Comparison of ENCODE assay signal across 8 mouse cellular contexts in the genomic region with DNA sequence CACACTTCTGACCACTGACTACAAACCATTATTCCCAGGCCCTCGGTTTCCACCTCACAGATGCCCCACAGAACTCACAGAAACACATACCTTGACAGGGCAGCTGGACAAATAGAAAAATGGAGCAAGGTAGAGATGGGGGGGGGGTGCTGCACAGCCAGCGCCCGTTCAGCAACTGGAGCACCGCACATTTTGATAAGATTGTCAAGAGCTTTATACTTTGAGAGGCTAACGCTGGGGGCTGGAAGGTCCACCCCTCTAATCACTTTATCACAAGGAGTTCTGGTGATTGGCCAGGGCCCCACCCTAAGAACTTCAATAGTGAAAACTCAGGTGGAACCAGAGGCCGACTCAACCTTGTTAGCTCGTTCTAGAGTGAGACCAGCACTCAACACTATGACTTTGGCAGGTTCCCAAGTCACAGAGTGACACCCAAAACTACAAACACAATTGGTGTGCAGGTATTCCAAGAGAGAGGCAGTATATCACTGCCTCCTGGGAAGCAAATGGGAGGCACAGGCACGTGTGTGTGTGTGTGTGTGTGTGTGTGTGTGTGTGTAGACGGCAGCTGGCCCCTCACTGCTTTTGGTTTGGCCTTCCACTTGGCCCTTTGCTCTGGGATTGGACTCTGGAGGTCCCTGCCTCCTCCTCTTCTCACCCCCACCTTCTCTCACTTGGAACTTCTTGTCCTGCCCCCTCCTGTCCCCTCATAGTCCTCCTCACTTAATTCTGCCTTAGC. TPM values are rescaled to one million over a fixed set of nuclear protein-coding genes. Genes with fewer than 3 reads are reported as not detected.
DNase-seq lines count a peak whose midpoint lies in the region; ATAC-seq and TF ChIP-seq lines count a peak whose summit lies in the region.
"Had no signal": no experiment of that assay in that cellular context is flagged by ENCODE, and none has a peak within 500 bp of the region (broad histone marks: within the 10 kb centered on the region; RNA-seq: fewer than 3 reads in every experiment).

No protein-coding gene starts in this region.

- no peaks in the 10 kb centered on the region for H3K36me3 ChIP-seq in heart, embryonic 16.5 days (ENCODE audit: control insufficient read depth, insufficient read depth)
- no peaks in the 10 kb centered on the region for H3K36me3 ChIP-seq in intestine, postnatal 0 days (ENCODE audit: control insufficient read depth, insufficient read depth)
- H3K36me3 ChIP-seq in lung, embryonic 14.5 days (ENCODE audit: insufficient read depth), result no peaks in the 10 kb centered on the region
- H3K36me3 ChIP-seq in midbrain, postnatal 0 days (ENCODE audit: insufficient read depth, low read length), result no peaks in the 10 kb centered on the region

- no peak for TF ChIP-seq CTCF in intestine, postnatal 0 days (IDR thresholded peaks at IDR 0.05; ENCODE audit: low read depth)
- TF ChIP-seq CTCF in lung, embryonic 14.5 days (IDR thresholded peaks at IDR 0.05; ENCODE audit: low read depth), result no peak
- TF ChIP-seq CTCF in midbrain, postnatal 0 days (IDR thresholded peaks at IDR 0.05), result no peak

- no peak for DNase-seq in heart, postnatal 25 days (ENCODE audit: low spot score)
- peak; percentile 68 for DNase-seq in lung, embryonic 14.5 days
- DNase-seq in midbrain, postnatal 0 days (ENCODE audit: low spot score), result no peak
- DNase-seq in testis, postnatal 14 days (ENCODE audit: low spot score), result no peak
- DNase-seq in layer of hippocampus, postnatal 10 days (ENCODE audit: low spot score in 2 of 2), result no peak

- H3K9ac ChIP-seq in heart, embryonic 16.5 days (ENCODE audit: low read length), result no peak overlapping the region
- H3K9ac ChIP-seq in intestine, postnatal 0 days (ENCODE audit: low read depth, low read length), result no peak overlapping the region
- no peak overlapping the region for H3K9ac ChIP-seq in lung, embryonic 14.5 days
- no peak overlapping the region for H3K9ac ChIP-seq in midbrain, postnatal 0 days (replicated peaks; ENCODE audit: low read length, poor library complexity, severe bottlenecking)

- H3K27me3 ChIP-seq in heart, embryonic 16.5 days (ENCODE audit: control insufficient read depth, insufficient read depth, low read length), result no peaks in the 10 kb centered on the region
- H3K27me3 ChIP-seq in intestine, postnatal 0 days (replicated peaks; ENCODE audit: control insufficient read depth, insufficient read depth, low read length), result no peaks in the 10 kb centered on the region
- H3K27me3 ChIP-seq in lung, embryonic 14.5 days (ENCODE audit: insufficient read depth, low read length), result no peaks in the 10 kb centered on the region
- H3K27me3 ChIP-seq in midbrain, postnatal 0 days (ENCODE audit: insufficient read depth, low read length), result no peaks in the 10 kb centered on the region

- H3K4me2 ChIP-seq in heart, embryonic 16.5 days (ENCODE audit: low read depth, low read length), result no peak overlapping the region
- H3K4me2 ChIP-seq in intestine, postnatal 0 days (replicated peaks; ENCODE audit: low read depth), result peak overlapping the region; percentile 30
- no peak overlapping the region for H3K4me2 ChIP-seq in lung, embryonic 14.5 days
- no peak overlapping the region for H3K4me2 ChIP-seq in midbrain, postnatal 0 days (ENCODE audit: low read depth, low read length, poor library complexity, severe bottlenecking)

- WGBS in heart, embryonic 16.5 days, result 39% methylated on average over 9 of the region's 9 CpGs
- 32% methylated on average over 9 of the region's 9 CpGs for WGBS in intestine, postnatal 0 days
- WGBS in lung, embryonic 14.5 days, result 44% methylated on average over 9 of the region's 9 CpGs
- WGBS in midbrain, postnatal 0 days, result 72% methylated on average over 9 of the region's 9 CpGs

- intact Hi-C loops in heart, postnatal 25 days (cut with DNase I), result loop anchor here (2.0 kb wide), 1 partner anchor 21 kb away; no protein-coding TSS in a partner anchor

- H3K4me1 ChIP-seq in heart, embryonic 16.5 days (ENCODE audit: control insufficient read depth, insufficient read depth, low read length), result peaks cover 14% of the 10 kb centered on the region
- H3K4me1 ChIP-seq in intestine, postnatal 0 days (replicated peaks; ENCODE audit: control insufficient read depth, insufficient read depth, low read length), result no peaks in the 10 kb centered on the region; the same call in 1 of the 2 replicates
- H3K4me1 ChIP-seq in lung, embryonic 14.5 days (ENCODE audit: insufficient read depth), result no peaks in the 10 kb centered on the region
- no peaks in the 10 kb centered on the region for H3K4me1 ChIP-seq in midbrain, postnatal 0 days (ENCODE audit: insufficient read depth, low read length)

- H3K4me3 ChIP-seq in heart, embryonic 16.5 days (ENCODE audit: low read length), result no peak overlapping the region
- H3K4me3 ChIP-seq in intestine, postnatal 0 days (ENCODE audit: low read depth, low read length), result no peak overlapping the region
- no peak overlapping the region for H3K4me3 ChIP-seq in lung, embryonic 14.5 days (ENCODE audit: low read depth, low read length)
- H3K4me3 ChIP-seq in midbrain, postnatal 0 days (ENCODE audit: low read depth, low read length), result no peak overlapping the region
- H3K4me3 ChIP-seq: layer of hippocampus, adult 2 months had no signal

- 0 out of 2 replicates have a peak, but pooled peaks have one; percentile 2 for ATAC-seq in heart, embryonic 16.5 days (replicated peaks; ENCODE audit: extremely low read depth, insufficient read depth, low FRiP score)
- no peak for ATAC-seq in intestine, postnatal 0 days
- ATAC-seq in lung, embryonic 14.5 days (ENCODE audit: insufficient read depth), result peak; percentile 67
- ATAC-seq in midbrain, postnatal 0 days (ENCODE audit: low FRiP score), result peak; percentile 38; the same call in 1 of the 2 replicates

- H3K27ac ChIP-seq in heart, embryonic 16.5 days (ENCODE audit: low read length), result no peak overlapping the region
- no peak overlapping the region for H3K27ac ChIP-seq in intestine, postnatal 0 days (ENCODE audit: low read depth, low read length)
- H3K27ac ChIP-seq in lung, embryonic 14.5 days (ENCODE audit: low read depth), result peak overlapping the region; percentile 18; the same call in 1 of the 2 replicates
- H3K27ac ChIP-seq in midbrain, postnatal 0 days (ENCODE audit: low read depth, low read length), result no peak overlapping the region
- H3K27ac ChIP-seq: layer of hippocampus, adult 2 months had no signal

- no peaks in the 10 kb centered on the region for H3K9me3 ChIP-seq in heart, embryonic 16.5 days (replicated peaks; ENCODE audit: control insufficient read depth, low read length)
- no peaks in the 10 kb centered on the region for H3K9me3 ChIP-seq in intestine, postnatal 0 days (ENCODE audit: control insufficient read depth)
- no peaks in the 10 kb centered on the region for H3K9me3 ChIP-seq in lung, embryonic 14.5 days (ENCODE audit: low read depth, low read length)
- H3K9me3 ChIP-seq in midbrain, postnatal 0 days (ENCODE audit: low read length), result no peaks in the 10 kb centered on the region

RNA-seq across cellular contexts. Expression of a gene that starts 24.0 kb away (rescaled TPM):
- polyA plus RNA-seq in heart, embryonic 16.5 days (2015; fragmentation: Nextera tagmentation; extraction: Ambion mirVana), result 3.9 and 4.7 TPM in 2 replicates
- total RNA-seq in heart, postnatal 25 days (2021), result 1 to 10 TPM; 3.8 to 5.0 TPM
- polyA plus RNA-seq in intestine, postnatal 0 days (2015; fragmentation: Nextera tagmentation; extraction: Ambion mirVana), result 8.6 and 11.9 TPM in 2 replicates
- 5.6 and 5.7 TPM in 2 replicates for polyA plus RNA-seq in lung, embryonic 14.5 days (2014; fragmentation: Nextera tagmentation; extraction: Ambion mirVana)
- total RNA-seq in midbrain, postnatal 0 days (2014; rRNA removed), result 214 and 215 TPM in 2 replicates
- 63.2 and 65.9 TPM in 2 replicates for polyA plus RNA-seq in midbrain, postnatal 0 days (2015; fragmentation: Nextera tagmentation; extraction: Ambion mirVana)
- 10 to 100 TPM; 88.7 to 96.9 TPM for total RNA-seq in layer of hippocampus, postnatal 10 days (2021)

RNA-seq across cellular contexts. Expression of a gene that starts 45.5 kb away (rescaled TPM):
- 1.8 and 2.8 TPM in 2 replicates for polyA plus RNA-seq in heart, embryonic 16.5 days (2015; fragmentation: Nextera tagmentation; extraction: Ambion mirVana)
- total RNA-seq in heart, postnatal 25 days (2021), result 1 to 10 TPM; 2.6 to 3.6 TPM
- polyA plus RNA-seq in intestine, postnatal 0 days (2015; fragmentation: Nextera tagmentation; extraction: Ambion mirVana), result 12.2 and 12.6 TPM in 2 replicates
- polyA plus RNA-seq in lung, embryonic 14.5 days (2014; fragmentation: Nextera tagmentation; extraction: Ambion mirVana), result 3.9 and 5.2 TPM in 2 replicates
- 5.4 and 6.1 TPM in 2 replicates for total RNA-seq in midbrain, postnatal 0 days (2014; rRNA removed)
- 1.00 and 1.1 TPM in 2 replicates for polyA plus RNA-seq in midbrain, postnatal 0 days (2015; fragmentation: Nextera tagmentation; extraction: Ambion mirVana)
- 1 to 10 TPM; 2.6 to 2.9 TPM for total RNA-seq in layer of hippocampus, postnatal 10 days (2021)
